Mouse (Mus musculus) embryonic fibroblast, embryonic 13.5 days (primary cell): ENCODE results near the gene Fam124a.

Experiments used
- CTCF ChIP-seq: IDR thresholded peaks from 2 replicates; pipeline ENCODE4 v1.5.1; 2011; ENCODE audit warnings: mild to moderate bottlenecking, control low read depth, low read length, moderate library complexity, borderline replicate concordance; ENCODE audit not compliant: insufficient read depth
- POLR2A ChIP-seq: IDR thresholded peaks from 2 replicates; pipeline ENCODE4 v1.6.1; 2011; ENCODE audit warnings: low read depth, mild to moderate bottlenecking, control low read depth, low read length, moderate library complexity

GRCm38 (mm10) chr14:62546746-62547145 is 8.8 kb upstream of the Fam124a start:
- TF ChIP-seq CTCF (no peak), POLR2A (no peak)
